Mouse (Mus musculus) forebrain, embryonic 14.5 days (tissue): Measurements from ENCODE around the gene Tbck. TPM values are rescaled to one million over a fixed set of nuclear protein-coding genes. Genes with fewer than 3 reads are reported as not detected.

ENCODE experiments used
- ATAC-seq: fragments of 200-750 bp; cut with Nextera tagmentation; 2 replicates; pipeline ENCODE4 v1.8.0; 2017; ENCODE audit warnings: mild to moderate bottlenecking, moderate library complexity
- DNase-seq: peaks from one replicate; pipeline ENCODE4 v3.0.0-alpha.2; 2015; ENCODE audit warnings: low spot score
- H3K27ac ChIP-seq: fragments of 300-500 bp; sonication (generic); 2 replicates; pipeline ENCODE4 v1.5.1; 2014; ENCODE audit warnings: low read depth, mild to moderate bottlenecking, control low read depth, low read length, moderate library complexity
- H3K27me3 ChIP-seq: fragments of 300-500 bp; sonication (generic); replicated peaks from 2 replicates; pipeline ENCODE4 v1.6.1; 2014; ENCODE audit warnings: low read length, control low read depth, mixed read lengths; ENCODE audit not compliant: control insufficient read depth, insufficient read depth
- H3K36me3 ChIP-seq: fragments of 300-500 bp; sonication (generic); 2 replicates; pipeline ENCODE4 v1.6.1; 2014; ENCODE audit warnings: low read length, control low read depth; ENCODE audit not compliant: control insufficient read depth, insufficient read depth
- H3K4me1 ChIP-seq: fragments of 300-500 bp; sonication (generic); 2 replicates; pipeline ENCODE4 v1.6.1; 2014; ENCODE audit warnings: antibody characterized with exemption, low read length, control low read depth; ENCODE audit not compliant: control insufficient read depth, insufficient read depth
- H3K4me2 ChIP-seq: fragments of 300-500 bp; sonication (generic); 2 replicates; pipeline ENCODE4 v1.6.1; 2014; ENCODE audit warnings: mild to moderate bottlenecking, control low read depth, low read length
- H3K4me3 ChIP-seq: fragments of 300-500 bp; sonication (generic); 2 replicates; pipeline ENCODE4 v1.5.1; 2014; ENCODE audit warnings: low read depth, low read length, control low read depth
- H3K9ac ChIP-seq: fragments of 300-500 bp; sonication (generic); 2 replicates; pipeline ENCODE4 v1.6.1; 2014; ENCODE audit warnings: mild to moderate bottlenecking, low read length, control low read depth, moderate library complexity
- H3K9me3 ChIP-seq: fragments of 300-500 bp; sonication (generic); replicated peaks from 2 replicates; pipeline ENCODE4 v1.6.1; 2016; ENCODE audit warnings: low read length, control low read depth, mixed read lengths; ENCODE audit not compliant: control insufficient read depth
- WGBS: fragments of 180-500 bp; shearing (Covaris S2); extraction: QIAGEN DNeasy Blood & Tissue Kit; methylation state at CpG from one replicate; pipeline ENCODE4 v1.1.7; 2014; 5-methylcytosine and 5-hydroxymethylcytosine counted together
- polyA plus RNA-seq: library from polyadenylated mRNA; unstranded; fragments of >200 nt; fragmentation: Nextera tagmentation; extraction: Ambion mirVana; gene quantifications from 2 replicates; pipeline ENCODE4 v1.2.1, GENCODE M21; 2014

Gene Tbck
- polyA plus RNA-seq, 1 experiment from 2014 or later, result 21.9 TPM

DNA sequence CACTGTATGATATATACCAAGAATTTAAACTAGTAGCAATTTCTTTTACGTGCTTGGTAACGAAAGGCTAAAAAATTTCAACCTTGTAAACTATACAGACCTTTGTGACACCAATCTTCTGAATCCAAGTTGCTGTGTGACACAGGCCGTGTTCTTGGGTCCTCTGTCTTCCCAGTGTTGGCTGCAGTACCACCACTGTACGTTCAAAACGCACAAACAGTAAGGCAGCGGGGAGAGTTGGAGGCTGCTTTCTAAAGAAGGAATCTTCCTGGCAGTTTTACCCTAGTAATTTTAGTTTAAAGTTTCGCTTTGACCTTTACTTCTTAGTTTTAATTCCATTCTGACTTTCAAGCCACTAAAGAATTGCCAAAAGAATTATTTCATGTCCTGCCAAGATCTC, 92.7 kb downstream of the Tbck start:
- Histone ChIP-seq H3K36me3 (0 out of 2 replicates have a peak, but pooled peaks cover 2% of the 10 kb centered on the region), H3K9ac (no peak overlapping the region), H3K4me3 (no peak overlapping the region), H3K4me2 (no peak overlapping the region), H3K27me3 (no peaks in the 10 kb centered on the region), H3K4me1 (peaks cover 3% of the 10 kb centered on the region; the same call in 1 of the 2 replicates), H3K27ac (no peak overlapping the region), H3K9me3 (no peaks in the 10 kb centered on the region)
- DNase-seq (no peak), ATAC-seq (no peak)
- WGBS, result 94% methylated on average over 7 of the region's 7 CpGs

DNA sequence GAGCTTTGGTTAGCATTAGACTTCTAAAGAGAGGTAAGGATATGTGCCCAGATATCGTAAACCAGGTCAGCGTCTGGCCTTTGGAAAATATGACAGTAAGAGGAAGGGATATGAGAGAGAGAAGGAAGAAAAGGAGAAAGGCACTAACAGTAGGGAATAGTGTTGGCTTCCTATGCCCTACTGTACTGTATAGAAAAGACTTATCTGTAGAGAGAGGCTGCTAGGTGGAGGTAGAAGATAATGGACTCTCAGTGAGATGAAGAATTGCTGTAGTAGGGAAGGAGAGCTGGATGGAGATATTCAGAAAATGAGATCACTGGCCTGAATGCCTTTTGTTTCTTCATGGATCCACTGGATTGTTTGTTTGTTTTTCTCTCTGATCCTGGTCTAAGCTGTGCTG, 97.2 kb downstream of the Tbck start:
- Histone ChIP-seq H3K4me1 (peaks cover 3% of the 10 kb centered on the region; the same call in 1 of the 2 replicates), H3K27me3 (no peaks in the 10 kb centered on the region), H3K9ac (no peak overlapping the region), H3K9me3 (no peaks in the 10 kb centered on the region), H3K36me3 (0 out of 2 replicates have a peak, but pooled peaks cover 2% of the 10 kb centered on the region), H3K4me2 (no peak overlapping the region), H3K4me3 (no peak overlapping the region), H3K27ac (no peak overlapping the region)
- no peak for ATAC-seq
- DNase-seq, result no peak
- 95% methylated on average over 2 of the region's 2 CpGs for WGBS

DNA sequence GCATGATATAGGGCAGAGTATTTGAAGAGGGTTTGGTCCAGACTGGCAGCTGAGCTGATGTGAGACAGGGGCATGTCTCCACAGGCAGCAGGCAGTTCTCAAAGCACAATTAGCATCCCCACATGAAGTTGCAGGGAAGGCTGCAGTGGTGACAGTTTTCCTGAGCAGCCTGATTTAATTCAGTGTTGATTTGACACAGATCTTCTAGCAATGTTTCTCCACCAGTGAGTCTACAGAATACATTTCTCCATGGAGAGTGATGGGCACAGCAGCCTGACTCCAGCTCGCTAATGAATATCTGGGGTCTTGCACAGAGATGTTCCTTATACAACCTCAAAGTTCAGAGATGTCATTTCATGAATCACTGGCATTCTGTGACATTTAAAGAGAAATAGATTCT, 99.1 kb downstream of the Tbck start:
- 83% methylated on average over 1 of the region's 1 CpGs for WGBS
- H3K9ac ChIP-seq, result no peak overlapping the region
- DNase-seq (no peak), ATAC-seq (no peak)
- no peak overlapping the region for H3K4me2 ChIP-seq
- H3K27ac ChIP-seq, result no peak overlapping the region
- H3K9me3 ChIP-seq, result no peaks in the 10 kb centered on the region
- peaks cover 3% of the 10 kb centered on the region; the same call in 1 of the 2 replicates for H3K4me1 ChIP-seq
- H3K36me3 ChIP-seq, result no peaks in the 10 kb centered on the region
- no peak overlapping the region for H3K4me3 ChIP-seq
- H3K27me3 ChIP-seq, result no peaks in the 10 kb centered on the region

DNA sequence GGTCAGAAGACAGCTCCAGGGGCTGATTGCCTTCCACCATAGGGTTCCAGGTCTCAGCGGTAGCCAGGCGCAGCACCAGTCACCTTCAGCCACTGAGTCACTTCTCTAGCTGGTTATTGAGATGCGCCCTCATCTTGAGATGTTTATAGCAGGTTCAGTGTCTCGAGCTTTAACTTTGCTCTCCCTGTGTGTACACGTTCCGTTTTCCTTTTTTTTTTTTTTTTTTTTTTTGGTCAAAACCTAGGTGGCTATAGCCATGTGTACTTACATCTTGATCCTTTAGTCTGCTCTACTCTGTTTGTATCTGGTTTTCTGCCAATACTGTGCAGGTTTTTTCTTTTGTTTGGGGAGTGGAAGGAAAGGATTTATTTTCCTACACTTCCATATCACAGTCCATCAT, 100.8 kb downstream of the Tbck start:
- no peaks in the 10 kb centered on the region for H3K9me3 ChIP-seq
- no peak overlapping the region for H3K4me3 ChIP-seq
- no peaks in the 10 kb centered on the region for H3K27me3 ChIP-seq
- no peak overlapping the region for H3K27ac ChIP-seq
- no peak overlapping the region for H3K9ac ChIP-seq
- 93% methylated on average over 6 of the region's 6 CpGs for WGBS
- no peak for ATAC-seq
- DNase-seq, result no peak
- no peaks in the 10 kb centered on the region for H3K36me3 ChIP-seq
- peaks cover 3% of the 10 kb centered on the region; the same call in 1 of the 2 replicates for H3K4me1 ChIP-seq
- H3K4me2 ChIP-seq, result no peak overlapping the region

DNA sequence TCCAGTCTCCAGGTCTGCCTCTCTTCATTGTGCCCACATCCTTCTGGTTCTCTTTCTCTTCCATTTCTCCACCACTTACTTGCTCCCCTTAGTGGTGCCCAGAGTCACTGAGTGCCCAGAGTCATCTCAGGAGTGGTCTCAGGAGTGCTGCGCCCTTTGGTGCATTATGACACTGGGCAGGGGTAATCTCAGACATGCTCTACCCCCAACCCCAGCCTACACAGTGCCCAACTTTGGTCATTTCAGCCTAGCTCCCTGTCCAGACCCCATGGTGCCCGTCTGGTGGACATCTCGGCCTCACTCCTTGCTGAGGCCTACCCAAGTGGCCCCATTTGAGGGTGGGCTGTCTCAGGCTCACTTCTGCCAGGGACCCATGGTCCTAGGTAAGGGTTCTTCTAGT, 102.7 kb downstream of the Tbck start:
- 89% methylated on average over 3 of the region's 3 CpGs for WGBS
- H3K4me3 ChIP-seq, result no peak overlapping the region
- no peak overlapping the region for H3K4me2 ChIP-seq
- peaks cover under 1% of the 10 kb centered on the region; the same call in 1 of the 2 replicates for H3K4me1 ChIP-seq
- H3K27me3 ChIP-seq, result no peaks in the 10 kb centered on the region
- H3K36me3 ChIP-seq, result no peaks in the 10 kb centered on the region
- H3K9ac ChIP-seq, result no peak overlapping the region
- DNase-seq (no peak), ATAC-seq (no peak)
- no peak overlapping the region for H3K27ac ChIP-seq
- H3K9me3 ChIP-seq, result no peaks in the 10 kb centered on the region

DNA sequence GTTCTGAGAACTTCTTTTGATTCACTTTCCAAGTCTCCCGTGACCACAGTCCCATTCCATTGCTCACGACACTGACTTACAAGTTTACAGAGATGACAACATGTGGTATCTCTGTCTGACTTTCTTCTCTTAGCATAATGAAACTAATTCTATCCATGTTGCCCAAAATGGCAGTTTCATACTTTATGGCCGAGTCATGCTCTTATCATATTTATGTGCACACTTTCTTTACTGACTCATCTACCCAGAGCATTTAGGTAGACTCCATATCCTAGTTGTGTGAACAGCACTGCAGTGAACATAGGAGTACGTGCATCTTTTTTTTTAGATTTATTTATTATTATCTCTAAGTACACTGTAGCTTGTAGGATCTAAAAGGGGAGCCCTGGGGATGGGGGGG, 103.8 kb downstream of the Tbck start:
- Histone ChIP-seq H3K4me1 (no peaks in the 10 kb centered on the region), H3K4me2 (no peak overlapping the region), H3K9ac (no peak overlapping the region), H3K27ac (no peak overlapping the region), H3K9me3 (no peaks in the 10 kb centered on the region), H3K4me3 (no peak overlapping the region), H3K27me3 (no peaks in the 10 kb centered on the region), H3K36me3 (no peaks in the 10 kb centered on the region)
- no peak for DNase-seq
- no peak for ATAC-seq
- 90% methylated on average over 4 of the region's 4 CpGs for WGBS

DNA sequence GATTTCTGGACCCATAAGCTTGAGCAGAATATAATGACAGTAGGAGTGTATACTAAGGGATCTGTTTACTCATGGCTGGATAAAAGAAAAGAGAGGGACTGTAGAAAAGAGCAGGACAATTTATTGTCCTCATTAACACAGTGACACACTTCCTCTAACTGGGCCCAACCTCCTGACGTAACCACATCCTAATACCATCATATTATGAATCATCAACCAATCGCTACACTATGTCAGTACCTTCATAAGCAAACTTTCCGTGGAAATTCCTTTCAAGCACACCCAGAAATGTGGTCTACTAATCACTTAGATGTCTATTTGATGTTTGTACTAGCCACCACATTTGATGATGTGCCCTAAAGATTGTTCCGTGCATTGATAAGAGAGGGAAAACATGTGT, 107.2 kb downstream of the Tbck start:
- Histone ChIP-seq H3K36me3 (0 out of 2 replicates have a peak, but pooled peaks cover 2% of the 10 kb centered on the region), H3K9ac (no peak overlapping the region), H3K27ac (no peak overlapping the region), H3K4me2 (no peak overlapping the region), H3K4me1 (no peaks in the 10 kb centered on the region), H3K27me3 (no peaks in the 10 kb centered on the region), H3K9me3 (no peaks in the 10 kb centered on the region), H3K4me3 (no peak overlapping the region)
- DNase-seq (no peak), ATAC-seq (no peak)
- 92% methylated on average over 4 of the region's 4 CpGs for WGBS

DNA sequence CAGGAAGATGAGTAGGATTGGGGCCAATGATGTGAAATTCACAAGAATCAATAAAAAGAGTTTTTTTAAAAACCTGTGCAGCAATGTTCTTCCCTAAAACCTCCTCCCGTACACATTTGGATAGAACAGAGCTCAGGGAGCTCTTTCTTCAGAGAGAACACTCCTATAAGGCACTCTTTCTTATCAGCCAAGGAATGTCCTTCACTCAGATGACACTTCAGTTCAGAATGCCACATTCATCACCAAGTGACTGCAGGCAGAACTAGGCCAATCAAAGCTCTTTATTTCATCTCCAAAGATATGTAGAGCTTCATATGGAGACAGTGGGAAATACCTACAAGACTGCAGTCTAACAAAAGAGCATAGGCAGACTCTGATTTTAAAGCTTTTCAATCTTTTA, 116.3 kb downstream of the Tbck start:
- Histone ChIP-seq H3K4me2 (no peak overlapping the region), H3K9ac (no peak overlapping the region), H3K4me1 (no peaks in the 10 kb centered on the region), H3K27ac (no peak overlapping the region), H3K27me3 (no peaks in the 10 kb centered on the region), H3K36me3 (peaks cover 16% of the 10 kb centered on the region), H3K9me3 (no peaks in the 10 kb centered on the region), H3K4me3 (no peak overlapping the region)
- no peak for ATAC-seq
- WGBS, result 85% methylated on average over 1 of the region's 1 CpGs
- DNase-seq, result no peak

DNA sequence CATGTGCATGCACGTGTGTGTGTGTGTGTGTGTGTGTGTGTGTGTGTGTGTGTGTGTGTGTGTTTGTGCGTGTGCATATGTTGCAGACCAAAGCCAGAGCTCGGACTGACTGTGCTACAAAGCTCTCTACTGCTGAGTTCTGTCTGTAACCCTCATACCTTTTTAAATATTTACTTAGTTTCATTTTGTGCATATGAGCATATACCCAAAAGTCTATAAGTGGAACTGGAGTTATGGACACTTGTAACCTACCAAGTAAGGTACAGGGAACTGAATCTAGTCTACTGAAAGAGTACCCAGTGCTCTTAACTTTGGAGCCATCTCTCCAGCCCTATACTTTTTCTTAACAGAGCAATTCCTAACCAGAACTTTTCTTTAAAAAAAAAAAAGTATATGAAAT, 118.0 kb downstream of the Tbck start:
- ATAC-seq (no peak), DNase-seq (no peak)
- H3K4me3 ChIP-seq, result no peak overlapping the region
- no peak overlapping the region for H3K27ac ChIP-seq
- H3K4me1 ChIP-seq, result no peaks in the 10 kb centered on the region
- 93% methylated on average over 3 of the region's 3 CpGs for WGBS
- peaks cover 12% of the 10 kb centered on the region for H3K36me3 ChIP-seq
- H3K9ac ChIP-seq, result no peak overlapping the region
- H3K4me2 ChIP-seq, result no peak overlapping the region
- no peaks in the 10 kb centered on the region for H3K9me3 ChIP-seq
- H3K27me3 ChIP-seq, result no peaks in the 10 kb centered on the region
